Mouse (Mus musculus) hindbrain, embryonic 15.5 days (tissue): Measurements from ENCODE around the gene Mettl23. TPM values are rescaled to one million over a fixed set of nuclear protein-coding genes. Genes with fewer than 3 reads are reported as not detected.
"Not testable (repeated sequence)": the region's sequence is repeated elsewhere in the genome, so short reads cannot be mapped to it uniquely, and the experiment has no call there.

Experiments
- ATAC-seq: fragments of 200-750 bp; cut with Nextera tagmentation; 2 replicates; pipeline ENCODE4 v1.8.0; 2017; ENCODE audit warnings: low read depth, moderate number of reproducible peaks, moderate TSS enrichment; ENCODE audit not compliant: low FRiP score
- H3K27ac ChIP-seq: fragments of 300-500 bp; sonication (generic); replicated peaks from 2 replicates; pipeline ENCODE4 v1.5.1; 2015; ENCODE audit warnings: mild to moderate bottlenecking, inconsistent platforms
- H3K27me3 ChIP-seq: fragments of 300-500 bp; sonication (generic); 2 replicates; pipeline ENCODE4 v1.6.1; 2015; ENCODE audit warnings: control low read depth, inconsistent platforms
- H3K36me3 ChIP-seq: fragments of 300-500 bp; sonication (generic); 2 replicates; pipeline ENCODE4 v1.6.1; 2015; ENCODE audit warnings: control low read depth, inconsistent platforms
- H3K4me1 ChIP-seq: fragments of 300-500 bp; sonication (generic); replicated peaks from 2 replicates; pipeline ENCODE4 v1.6.1; 2015; ENCODE audit warnings: control low read depth, inconsistent platforms
- H3K4me2 ChIP-seq: fragments of 300-500 bp; sonication (generic); 2 replicates; pipeline ENCODE4 v1.6.1; 2015; ENCODE audit warnings: moderate library complexity, mild to moderate bottlenecking, inconsistent platforms
- H3K4me3 ChIP-seq: fragments of 300-500 bp; sonication (generic); 2 replicates; pipeline ENCODE4 v1.5.1; 2015; ENCODE audit warnings: mild to moderate bottlenecking, inconsistent platforms
- H3K9ac ChIP-seq: fragments of 300-500 bp; sonication (generic); 2 replicates; pipeline ENCODE4 v1.6.1; 2015; ENCODE audit warnings: inconsistent platforms
- H3K9me3 ChIP-seq: fragments of 300-500 bp; sonication (generic); 2 replicates; pipeline ENCODE4 v1.6.1; 2016; ENCODE audit warnings: control low read depth, inconsistent platforms
- WGBS: fragments of 180-500 bp; shearing (Covaris S2); methylation state at CpG from one replicate; pipeline ENCODE4 v1.1.7; 2015; 5-methylcytosine and 5-hydroxymethylcytosine counted together
- polyA plus RNA-seq: library from polyadenylated mRNA; unstranded; fragments of >200 nt; fragmentation: Nextera tagmentation; extraction: Ambion mirVana; gene quantifications from 2 replicates; pipeline ENCODE4 v1.2.1, GENCODE M21; 2015

Mettl23 gene
- polyA plus RNA-seq, 1 experiment from 2014 or later: 62.1 TPM

DNA sequence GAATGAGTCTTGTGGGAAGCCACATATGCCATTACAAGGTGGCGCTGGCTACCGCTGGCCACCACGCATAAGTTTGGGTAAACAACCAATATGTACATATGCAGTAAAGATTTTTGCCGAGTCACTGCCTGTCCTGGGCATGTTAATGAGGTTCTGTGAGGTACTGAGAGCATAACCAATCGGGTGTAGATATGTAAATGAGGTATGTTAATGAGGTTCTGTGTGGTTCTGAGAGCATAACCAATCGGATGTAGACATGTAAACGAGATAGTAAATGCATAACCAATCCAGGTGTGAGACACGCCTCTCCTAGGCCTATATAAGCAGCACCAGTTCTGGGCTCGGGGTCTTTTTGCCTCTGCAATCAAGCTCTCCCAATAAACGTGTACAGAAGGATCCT is 59.5 kb downstream of the Mettl23 start:
- not testable (repeated sequence) for H3K4me2 ChIP-seq, H3K9me3 ChIP-seq, H3K27me3 ChIP-seq, H3K4me3 ChIP-seq, H3K36me3 ChIP-seq, ATAC-seq, H3K27ac ChIP-seq, H3K9ac ChIP-seq
- peaks cover 11% of the 10 kb centered on the region for H3K4me1 ChIP-seq
- 85% methylated on average over 10 of the region's 10 CpGs for WGBS

Other genes starting within 250 kb of the Mettl23 start
- gene Rhbdf2, start 216.3 kb upstream of the Mettl23 start, polyA plus RNA-seq: 1.1 and 1.6 TPM in 2 replicates
- 2.8 and 3.8 TPM in 2 replicates for gene Prcd, start 189.7 kb upstream of the Mettl23 start, polyA plus RNA-seq
- 25.7 and 29.1 TPM in 2 replicates for gene Cygb, start 189.0 kb upstream of the Mettl23 start, polyA plus RNA-seq
- gene St6galnac1, start 67.8 kb upstream of the Mettl23 start, polyA plus RNA-seq: not detected in 2 replicates
- 41.5 and 42.8 TPM in 2 replicates for gene Mxra7, start 15.2 kb upstream of the Mettl23 start, polyA plus RNA-seq
- 70.2 and 72.4 TPM in 2 replicates for gene Jmjd6, start 171 bp downstream of the Mettl23 start, polyA plus RNA-seq
- 52.6 and 56.3 TPM in 2 replicates for gene Mfsd11, start 9.2 kb downstream of the Mettl23 start, polyA plus RNA-seq
- gene Srsf2, start 9.8 kb downstream of the Mettl23 start, polyA plus RNA-seq: 535 and 549 TPM in 2 replicates
- 25.3 and 31.0 TPM in 2 replicates for gene Mgat5b, start 75.6 kb downstream of the Mettl23 start, polyA plus RNA-seq